Mouse (Mus musculus) fat pad, adult 2 months (tissue): ENCODE measurements around the gene Pparg.

Source experiments
- DNase-seq: peaks from one replicate; pipeline ENCODE4 v3.0.0-alpha.2; 2011; ENCODE audit warnings: low read depth, low spot score; ENCODE audit errors: extremely low read depth

The Pparg gene

GRCm38 (mm10) chr6:115463338-115463737 is 102.6 kb downstream of the Pparg start:
- no peak for DNase-seq

GRCm38 (mm10) chr6:115464661-115465060 is 103.9 kb downstream of the Pparg start:
- peak; percentile 34 for DNase-seq

- no peak for DNase-seq
Measured at GRCm38 (mm10) chr6:115465463-115465862, 104.7 kb downstream of the Pparg start.

- DNase-seq: no peak
Measured at GRCm38 (mm10) chr6:115465876-115466275, 105.1 kb downstream of the Pparg start.

- DNase-seq: no peak
Measured at GRCm38 (mm10) chr6:115466601-115467000, 105.8 kb downstream of the Pparg start.

GRCm38 (mm10) chr6:115469666-115470581 is 109.2 kb downstream of the Pparg start:
- no peak for DNase-seq

GRCm38 (mm10) chr6:115471956-115472355 is 111.2 kb downstream of the Pparg start:
- no peak for DNase-seq

GRCm38 (mm10) chr6:115477081-115477695 is 116.4 kb downstream of the Pparg start:
- DNase-seq: no peak

GRCm38 (mm10) chr6:115479963-115480321 is 119.2 kb downstream of the Pparg start:
- no peak for DNase-seq

GRCm38 (mm10) chr6:115480322-115481017 is 119.7 kb downstream of the Pparg start:
- DNase-seq: no peak

GRCm38 (mm10) chr6:115481018-115481354 is 120.2 kb downstream of the Pparg start:
- no peak for DNase-seq

- DNase-seq: no peak
Measured at GRCm38 (mm10) chr6:115481603-115482002, 120.9 kb downstream of the Pparg start.

GRCm38 (mm10) chr6:115485635-115486034 is 124.9 kb downstream of the Pparg start:
- DNase-seq: no peak

- DNase-seq: no peak
Measured at GRCm38 (mm10) chr6:115489831-115490230, 129.1 kb downstream of the Pparg start.

- DNase-seq: no peak
Measured at GRCm38 (mm10) chr6:115492952-115493613, 132.3 kb downstream of the Pparg start.

- no peak for DNase-seq
Measured at GRCm38 (mm10) chr6:115493824-115494223, 133.1 kb downstream of the Pparg start.

GRCm38 (mm10) chr6:115499540-115499939 is 138.8 kb downstream of the Pparg start:
- no peak for DNase-seq

- no peak for DNase-seq
Measured at GRCm38 (mm10) chr6:115500234-115500633, 139.5 kb downstream of the Pparg start.

GRCm38 (mm10) chr6:115501131-115501530 is 140.4 kb downstream of the Pparg start:
- DNase-seq: no peak

- DNase-seq: no peak
Measured at GRCm38 (mm10) chr6:115503038-115503437, 142.3 kb downstream of the Pparg start.

- no peak for DNase-seq
Measured at GRCm38 (mm10) chr6:115503549-115504159, 142.9 kb downstream of the Pparg start.
